Mouse (Mus musculus) CD4-positive, CD25-positive, alpha-beta regulatory T cell, adult 9 weeks (primary cell): ENCODE measurements around the gene Chchd3. TPM values are rescaled to one million over a fixed set of nuclear protein-coding genes. Genes with fewer than 3 reads are reported as not detected.

ENCODE experiments used
- polyA plus RNA-seq: library from polyadenylated mRNA; unstranded; fragments of 100-300 nt; shearing (Covaris generic); gene quantifications from one replicate; pipeline ENCODE4 v1.2.1, GENCODE M21; 2017

Chchd3 gene
- polyA plus RNA-seq, result 98.4 TPM

DNA sequence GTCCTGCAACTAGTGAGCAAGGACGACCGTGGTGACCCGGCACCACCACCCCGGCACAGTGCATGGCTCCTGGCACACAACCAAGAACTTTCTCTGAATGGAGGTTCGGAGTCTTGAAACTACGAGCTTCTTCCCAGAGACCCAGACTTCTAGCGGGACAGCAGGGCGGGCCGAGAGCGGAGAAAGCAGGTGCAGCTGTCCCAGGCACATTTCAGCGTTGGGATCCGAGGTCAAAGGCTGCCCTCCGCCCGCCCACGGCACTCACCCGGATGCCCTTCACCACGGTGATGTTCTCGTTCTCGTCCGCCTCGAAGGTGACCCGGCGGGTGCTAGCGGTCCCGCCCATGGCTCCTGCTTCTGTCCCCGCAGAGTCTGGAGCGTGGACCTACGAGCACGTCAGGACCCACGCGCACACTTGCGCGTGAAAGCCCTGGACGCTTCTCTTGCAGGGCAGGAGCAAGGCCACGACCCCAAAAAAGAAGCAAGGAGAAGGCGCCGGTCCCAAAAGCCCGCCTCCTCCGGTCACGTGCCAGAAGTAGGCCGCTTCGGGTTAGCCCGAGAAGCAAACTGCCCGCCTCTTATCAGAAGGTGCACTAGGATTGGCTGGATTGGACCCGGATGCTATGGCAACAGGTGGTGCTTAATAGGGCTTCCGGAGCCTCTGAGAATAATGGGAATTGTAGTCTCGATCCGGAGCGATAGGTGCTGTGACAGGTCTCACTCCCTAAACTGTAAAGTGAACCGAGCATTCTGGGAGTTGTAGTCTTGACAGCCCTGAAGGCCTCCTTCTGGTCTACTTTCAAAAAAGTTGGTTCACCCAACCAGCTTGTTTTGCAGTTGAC, at the start of gene Chchd3:
TSS of gene Chchd3 (minus strand) at position 526 of the 842 bp plus-strand sequence.

Other genes with a start within 250 kb of the Chchd3 start
- gene Exoc4, start 188.8 kb upstream of the Chchd3 start, polyA plus RNA-seq, result 89.7 TPM